Mouse (Mus musculus): ENCODE measurements around the gene Kcnj15. TPM values are rescaled to one million over a fixed set of nuclear protein-coding genes. Genes with fewer than 3 reads are reported as not detected.

Gene Kcnj15
- polyA plus RNA-seq, 1 experiment, result 0.01 TPM

DNA sequence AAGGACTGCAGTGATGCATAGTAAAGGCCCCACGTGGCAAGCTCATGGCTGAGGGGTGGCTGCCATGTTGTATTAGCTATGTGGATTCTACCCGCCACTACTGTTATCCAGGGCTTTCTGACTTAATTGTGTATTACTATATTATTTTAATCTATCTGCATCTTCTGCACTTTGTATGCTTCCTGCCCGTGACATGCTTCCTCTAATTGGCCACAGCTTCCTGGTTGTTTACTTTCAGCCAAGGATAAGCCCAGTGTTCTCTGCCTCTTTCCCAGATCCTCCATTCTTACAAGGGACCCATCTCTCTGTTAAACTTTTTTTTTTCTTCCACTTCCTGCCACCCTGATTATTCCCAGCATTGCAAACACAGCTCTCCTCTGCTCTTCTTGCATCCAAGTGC lies 32.0 kb downstream of the Kcnj15 start:
- H3K4me3 ChIP-seq, result no peak overlapping the region
- no peak overlapping the region for H3ac ChIP-seq (ENCODE audit: control insufficient read depth, insufficient read length)
- no peaks in the 10 kb centered on the region for H3K79me2 ChIP-seq (ENCODE audit: control insufficient read depth, insufficient read depth)
- H3K27me3 ChIP-seq (ENCODE audit: control insufficient read depth, insufficient read depth, insufficient read length), result no peaks in the 10 kb centered on the region
- H3K4me2 ChIP-seq (ENCODE audit: low read depth), result no peak overlapping the region
- no peaks in the 10 kb centered on the region for H3K36me3 ChIP-seq (ENCODE audit: control insufficient read depth, insufficient read depth)
- TF ChIP-seq POLR2A (IDR thresholded peaks at IDR 0.05; ENCODE audit: insufficient read length, low read depth) (no peak), TCF12 (IDR thresholded peaks at IDR 0.05; ENCODE audit: insufficient read depth, poor library complexity, severe bottlenecking) (no peak), MAX (IDR thresholded peaks at IDR 0.05; ENCODE audit: low read depth) (no peak), CEBPB (IDR thresholded peaks at IDR 0.05; ENCODE audit: insufficient read depth, poor library complexity, severe bottlenecking) (no peak), E2F4 (IDR thresholded peaks at IDR 0.05; ENCODE audit: insufficient read depth) (no peak), MYOD1 (IDR thresholded peaks at IDR 0.05; ENCODE audit: control insufficient read depth in 1 of 3, insufficient read length in 2 of 3, low read depth in 2 of 3) (no peak), USF1 (IDR thresholded peaks at IDR 0.05; ENCODE audit: low read depth) (no peak), REST (IDR thresholded peaks at IDR 0.05; ENCODE audit: insufficient read depth, insufficient read length) (no peak), MYOG (IDR thresholded peaks at IDR 0.05; ENCODE audit: control insufficient read depth in 1 of 3, insufficient read depth in 1 of 3, insufficient read length in 2 of 3, low read depth in 2 of 3) (no peak), SRF (IDR thresholded peaks at IDR 0.05; ENCODE audit: control insufficient read depth, insufficient read length, low read depth) (no peak), POLR2AphosphoS2 (IDR thresholded peaks at IDR 0.05; ENCODE audit: insufficient read length, low read depth) (no peak), TCF3 (IDR thresholded peaks at IDR 0.05; ENCODE audit: insufficient read length, low read depth) (no peak)

DNA sequence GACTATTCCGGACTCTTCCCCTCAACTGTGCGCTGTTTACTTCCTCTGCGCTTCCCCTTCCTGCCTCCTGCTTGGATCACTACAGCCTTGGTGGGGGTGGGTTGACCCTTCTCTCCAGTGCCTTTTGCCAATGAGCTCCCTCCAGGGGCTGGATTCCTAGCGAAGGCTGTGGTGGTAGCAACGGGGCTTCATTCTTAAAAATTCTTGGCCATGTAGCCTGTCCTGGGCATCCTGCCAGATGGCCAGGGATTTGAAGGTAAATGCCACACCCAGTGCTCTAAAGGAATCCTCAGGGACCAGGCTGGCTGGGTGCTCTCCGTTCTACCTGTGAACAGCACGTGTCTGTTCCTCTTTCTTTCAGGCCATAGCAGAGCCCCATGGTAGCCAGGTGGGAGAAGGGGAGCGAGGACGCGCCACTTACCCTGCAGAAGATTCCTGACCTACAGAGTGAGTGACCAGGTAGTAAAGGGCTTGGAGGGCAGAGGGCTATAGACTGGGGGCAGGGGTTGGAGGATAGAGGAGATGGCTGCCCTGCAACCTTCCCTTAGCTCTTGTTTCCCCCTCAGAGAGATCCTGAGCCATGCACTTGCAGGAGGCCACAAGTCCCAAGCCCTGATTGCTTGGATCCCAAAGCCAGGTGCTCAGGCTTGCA lies 34.2 kb downstream of the Kcnj15 start:
- Histone ChIP-seq H3K4me2 (ENCODE audit: low read depth) (no peak overlapping the region), H3ac (ENCODE audit: control insufficient read depth, insufficient read length) (no peak overlapping the region), H3K4me3 (no peak overlapping the region), H3K27me3 (ENCODE audit: control insufficient read depth, insufficient read depth, insufficient read length) (no peaks in the 10 kb centered on the region), H3K36me3 (ENCODE audit: control insufficient read depth, insufficient read depth) (no peaks in the 10 kb centered on the region), H3K79me2 (ENCODE audit: control insufficient read depth, insufficient read depth) (no peaks in the 10 kb centered on the region)
- TF ChIP-seq REST (IDR thresholded peaks at IDR 0.05; ENCODE audit: insufficient read depth, insufficient read length), result no peak
- no peak for TF ChIP-seq MYOD1 (IDR thresholded peaks at IDR 0.05; ENCODE audit: control insufficient read depth in 1 of 3, insufficient read length in 2 of 3, low read depth in 2 of 3)
- TF ChIP-seq SRF (IDR thresholded peaks at IDR 0.05; ENCODE audit: control insufficient read depth, insufficient read length, low read depth), result no peak
- no peak for TF ChIP-seq POLR2A (IDR thresholded peaks at IDR 0.05; ENCODE audit: insufficient read length, low read depth)
- no peak for TF ChIP-seq TCF12 (IDR thresholded peaks at IDR 0.05; ENCODE audit: insufficient read depth, poor library complexity, severe bottlenecking)
- TF ChIP-seq MAX (IDR thresholded peaks at IDR 0.05; ENCODE audit: low read depth), result no peak
- TF ChIP-seq E2F4 (IDR thresholded peaks at IDR 0.05; ENCODE audit: insufficient read depth), result no peak
- TF ChIP-seq USF1 (IDR thresholded peaks at IDR 0.05; ENCODE audit: low read depth), result no peak
- TF ChIP-seq MYOG (IDR thresholded peaks at IDR 0.05; ENCODE audit: control insufficient read depth in 1 of 3, insufficient read depth in 1 of 3, insufficient read length in 2 of 3, low read depth in 2 of 3), result no peak

DNA sequence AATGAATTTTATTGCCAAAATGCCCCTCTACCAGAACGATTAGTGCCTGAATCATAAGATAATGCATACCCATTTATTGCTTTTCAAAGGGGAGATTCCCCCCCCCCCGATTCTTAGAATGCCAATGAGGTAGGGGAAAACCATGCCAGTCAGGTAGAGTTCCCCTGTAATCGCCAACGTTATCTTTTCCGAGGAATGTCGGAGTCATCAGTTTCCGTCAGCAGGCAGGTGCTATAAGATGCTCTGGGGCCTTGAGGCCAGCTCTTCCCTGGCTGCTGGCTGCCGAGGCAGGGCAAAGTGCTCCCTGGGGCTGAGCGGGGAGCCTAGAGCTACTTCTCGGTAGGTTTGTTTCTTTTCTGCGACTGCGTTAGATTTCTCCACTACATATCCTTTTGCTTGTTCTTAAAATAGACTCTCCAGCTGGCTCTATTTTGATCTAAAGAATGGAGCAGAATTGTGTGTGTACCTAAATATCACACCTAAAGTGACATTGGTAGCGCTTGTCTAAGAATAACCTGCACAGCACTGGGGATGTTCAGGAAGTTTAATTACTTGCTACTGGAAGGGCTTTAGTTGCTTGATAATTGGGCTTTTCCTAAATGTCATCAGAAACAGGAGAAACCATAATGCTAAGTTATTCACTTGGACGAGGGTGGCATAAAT lies 35.6 kb downstream of the Kcnj15 start:
- no peaks in the 10 kb centered on the region for H3K79me2 ChIP-seq (ENCODE audit: control insufficient read depth, insufficient read depth)
- H3K27me3 ChIP-seq (ENCODE audit: control insufficient read depth, insufficient read depth, insufficient read length), result no peaks in the 10 kb centered on the region
- H3ac ChIP-seq (ENCODE audit: control insufficient read depth, insufficient read length), result no peak overlapping the region
- H3K4me3 ChIP-seq, result no peak overlapping the region
- no peak for TF ChIP-seq MAX (IDR thresholded peaks at IDR 0.05; ENCODE audit: low read depth)
- no peak for TF ChIP-seq SRF (IDR thresholded peaks at IDR 0.05; ENCODE audit: control insufficient read depth, insufficient read length, low read depth)
- TF ChIP-seq MYOG (IDR thresholded peaks at IDR 0.05; ENCODE audit: control insufficient read depth in 1 of 3, insufficient read depth in 1 of 3, insufficient read length in 2 of 3, low read depth in 2 of 3), result no peak
- no peak for TF ChIP-seq CEBPB (IDR thresholded peaks at IDR 0.05; ENCODE audit: insufficient read depth, poor library complexity, severe bottlenecking)
- no peak for TF ChIP-seq REST (IDR thresholded peaks at IDR 0.05; ENCODE audit: insufficient read depth, insufficient read length)
- no peak for TF ChIP-seq USF1 (IDR thresholded peaks at IDR 0.05; ENCODE audit: low read depth)
- no peak for TF ChIP-seq TCF12 (IDR thresholded peaks at IDR 0.05; ENCODE audit: insufficient read depth, poor library complexity, severe bottlenecking)
- TF ChIP-seq E2F4 (IDR thresholded peaks at IDR 0.05; ENCODE audit: insufficient read depth), result no peak
- TF ChIP-seq TCF3 (IDR thresholded peaks at IDR 0.05; ENCODE audit: insufficient read length, low read depth), result no peak
- H3K4me2 ChIP-seq (ENCODE audit: low read depth), result no peak overlapping the region
- H3K36me3 ChIP-seq (ENCODE audit: control insufficient read depth, insufficient read depth), result no peaks in the 10 kb centered on the region

DNA sequence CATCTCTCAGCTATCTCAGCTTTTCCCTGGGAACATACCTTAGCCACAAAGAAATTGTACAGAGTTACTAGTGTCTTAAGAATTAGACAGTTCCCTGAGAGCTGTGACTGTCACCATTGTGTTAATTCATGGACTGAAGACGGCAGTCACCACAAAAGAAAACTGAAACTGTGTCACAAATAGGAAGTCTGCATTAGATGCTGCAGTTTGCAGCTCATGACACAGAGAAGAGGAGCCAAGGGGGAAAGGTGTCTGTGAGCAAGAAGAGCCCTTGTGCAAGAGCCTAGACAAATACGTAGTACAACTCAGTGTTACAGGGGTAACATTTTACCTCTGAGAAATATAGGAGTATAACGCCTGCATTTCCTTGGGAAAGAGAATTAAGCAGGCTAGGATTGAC lies 40.3 kb downstream of the Kcnj15 start:
- Histone ChIP-seq H3K36me3 (ENCODE audit: control insufficient read depth, insufficient read depth) (no peaks in the 10 kb centered on the region), H3K27me3 (ENCODE audit: control insufficient read depth, insufficient read depth, insufficient read length) (no peaks in the 10 kb centered on the region), H3K4me3 (no peak overlapping the region), H3K4me2 (ENCODE audit: low read depth) (no peak overlapping the region), H3ac (ENCODE audit: control insufficient read depth, insufficient read length) (no peak overlapping the region), H3K79me2 (ENCODE audit: control insufficient read depth, insufficient read depth) (no peaks in the 10 kb centered on the region)
- TF ChIP-seq POLR2AphosphoS2 (IDR thresholded peaks at IDR 0.05; ENCODE audit: insufficient read length, low read depth), result no peak

DNA sequence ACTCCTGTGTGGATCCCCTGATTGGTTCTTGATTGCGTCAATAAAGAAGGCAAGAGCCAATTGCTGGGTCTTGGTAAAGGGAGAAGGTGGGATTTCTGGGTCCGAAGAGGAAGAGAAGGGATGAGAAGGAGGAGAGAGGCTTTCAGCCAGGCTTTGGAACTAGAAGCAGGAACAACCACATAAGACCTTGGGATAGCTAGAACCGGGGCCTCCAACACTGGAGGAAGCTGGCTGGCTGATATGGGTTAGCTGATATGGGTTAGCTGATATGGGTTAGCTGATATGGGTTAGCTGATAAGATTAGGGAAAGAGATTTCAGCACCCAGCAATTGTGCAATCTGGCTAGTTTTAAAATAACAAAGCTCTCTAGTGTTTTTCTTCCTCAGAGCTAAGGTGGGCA lies 44.3 kb downstream of the Kcnj15 start:
- TF ChIP-seq POLR2A (IDR thresholded peaks at IDR 0.05; ENCODE audit: insufficient read length, low read depth), result no peak
- no peak for TF ChIP-seq TCF12 (IDR thresholded peaks at IDR 0.05; ENCODE audit: insufficient read depth, poor library complexity, severe bottlenecking)
- no peak for TF ChIP-seq POLR2AphosphoS2 (IDR thresholded peaks at IDR 0.05; ENCODE audit: insufficient read length, low read depth)
- TF ChIP-seq E2F4 (IDR thresholded peaks at IDR 0.05; ENCODE audit: insufficient read depth), result no peak
- no peak for TF ChIP-seq MYOD1 (IDR thresholded peaks at IDR 0.05; ENCODE audit: control insufficient read depth in 1 of 3, insufficient read length in 2 of 3, low read depth in 2 of 3)
- TF ChIP-seq MAX (IDR thresholded peaks at IDR 0.05; ENCODE audit: low read depth), result no peak
- TF ChIP-seq MYOG (IDR thresholded peaks at IDR 0.05; ENCODE audit: control insufficient read depth in 1 of 3, insufficient read depth in 1 of 3, insufficient read length in 2 of 3, low read depth in 2 of 3), result no peak
- no peak for TF ChIP-seq USF1 (IDR thresholded peaks at IDR 0.05; ENCODE audit: low read depth)
- no peak for TF ChIP-seq TCF3 (IDR thresholded peaks at IDR 0.05; ENCODE audit: insufficient read length, low read depth)
- no peak for TF ChIP-seq CEBPB (IDR thresholded peaks at IDR 0.05; ENCODE audit: insufficient read depth, poor library complexity, severe bottlenecking)
- no peak for TF ChIP-seq REST (IDR thresholded peaks at IDR 0.05; ENCODE audit: insufficient read depth, insufficient read length)
- no peak for TF ChIP-seq SRF (IDR thresholded peaks at IDR 0.05; ENCODE audit: control insufficient read depth, insufficient read length, low read depth)
- Histone ChIP-seq H3K27me3 (ENCODE audit: control insufficient read depth, insufficient read depth, insufficient read length) (no peaks in the 10 kb centered on the region), H3ac (ENCODE audit: control insufficient read depth, insufficient read length) (no peak overlapping the region)

More for the DNA sequence above, 44.3 kb downstream of the Kcnj15 start:
- no peaks in the 10 kb centered on the region for H3K79me2 ChIP-seq (ENCODE audit: control insufficient read depth, insufficient read depth)
- H3K36me3 ChIP-seq (ENCODE audit: control insufficient read depth, insufficient read depth), result no peaks in the 10 kb centered on the region
- H3K4me3 ChIP-seq, result no peak overlapping the region
- H3K4me2 ChIP-seq (ENCODE audit: low read depth), result no peak overlapping the region

All from myocyte (in vitro differentiated cells).